Mouse (Mus musculus): Measurements from ENCODE around the gene Nsmce4a. TPM values are rescaled to one million over a fixed set of nuclear protein-coding genes. Genes with fewer than 3 reads are reported as not detected.
"Not testable (repeated sequence)": the region's sequence is repeated elsewhere in the genome, so short reads cannot be mapped to it uniquely, and the experiment has no call there.

Gene Nsmce4a
- polyA plus RNA-seq, 1 experiment from 2014 or later: 89.6 TPM

DNA sequence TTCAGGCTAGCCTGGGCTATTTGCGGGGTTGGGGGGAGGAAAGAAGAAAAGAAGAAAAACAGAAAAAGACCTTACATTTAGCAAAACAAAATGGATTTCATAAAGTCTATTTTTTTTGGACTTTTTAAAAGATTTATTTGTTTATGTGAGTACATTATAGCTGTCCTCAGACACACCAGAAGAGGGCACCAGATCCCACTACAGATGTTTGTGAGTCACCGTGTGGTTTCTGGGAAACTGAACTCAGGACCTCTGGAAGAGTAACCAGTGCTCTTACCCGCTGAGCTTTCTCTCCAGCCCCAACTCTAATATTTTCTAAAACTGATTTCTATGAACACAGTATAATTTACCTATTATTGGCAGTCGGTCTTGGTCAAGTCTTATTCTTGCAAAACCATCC, 37.7 kb downstream of the Nsmce4a start:
- no peaks in the 10 kb centered on the region for H3K9me3 ChIP-seq (ENCODE audit: control insufficient read depth, low read length)
- no peak for ATAC-seq (ENCODE audit: low read depth)
- H3K4me2 ChIP-seq (ENCODE audit: low read depth, low read length): no peak overlapping the region
- H3K9ac ChIP-seq (replicated peaks; ENCODE audit: low read depth, low read length): no peak overlapping the region
- peaks cover 30% of the 10 kb centered on the region for H3K36me3 ChIP-seq (ENCODE audit: control insufficient read depth, insufficient read depth, low read length)
- 89% methylated on average over 4 of the region's 4 CpGs for WGBS
- no peaks in the 10 kb centered on the region for H3K27me3 ChIP-seq (ENCODE audit: control insufficient read depth, insufficient read depth, low read length)
- H3K4me1 ChIP-seq (ENCODE audit: control insufficient read depth, insufficient read depth, low read length): no peaks in the 10 kb centered on the region
- no peak overlapping the region for H3K27ac ChIP-seq (ENCODE audit: low read depth, low read length)
- H3K4me3 ChIP-seq (ENCODE audit: low read depth, low read length): no peak overlapping the region

GRCm38 (mm10) chr7:130533316-130534260, 39.3 kb downstream of the Nsmce4a start:
- no peaks in the 10 kb centered on the region for H3K27me3 ChIP-seq (ENCODE audit: control insufficient read depth, insufficient read depth, low read length)
- peaks cover 20% of the 10 kb centered on the region for H3K36me3 ChIP-seq (ENCODE audit: control insufficient read depth, insufficient read depth, low read length)
- H3K4me2 ChIP-seq (ENCODE audit: low read depth, low read length): no peak overlapping the region
- H3K9ac ChIP-seq (replicated peaks; ENCODE audit: low read depth, low read length): no peak overlapping the region
- H3K27ac ChIP-seq (ENCODE audit: low read depth, low read length): no peak overlapping the region
- no peaks in the 10 kb centered on the region for H3K9me3 ChIP-seq (ENCODE audit: control insufficient read depth, low read length)
- H3K4me3 ChIP-seq (ENCODE audit: low read depth, low read length): no peak overlapping the region
- peak; percentile 54 for ATAC-seq (ENCODE audit: low read depth)
- WGBS: 50% methylated on average over 24 of the region's 25 CpGs
- H3K4me1 ChIP-seq (ENCODE audit: control insufficient read depth, insufficient read depth, low read length): no peaks in the 10 kb centered on the region

- ATAC-seq (ENCODE audit: low read depth); H3K4me1 ChIP-seq (ENCODE audit: control insufficient read depth, insufficient read depth, low read length); H3K9ac ChIP-seq (replicated peaks; ENCODE audit: low read depth, low read length); H3K27me3 ChIP-seq (ENCODE audit: control insufficient read depth, insufficient read depth, low read length); H3K4me3 ChIP-seq (ENCODE audit: low read depth, low read length); H3K36me3 ChIP-seq (ENCODE audit: control insufficient read depth, insufficient read depth, low read length); H3K9me3 ChIP-seq (ENCODE audit: control insufficient read depth, low read length); H3K4me2 ChIP-seq (ENCODE audit: low read depth, low read length); H3K27ac ChIP-seq (ENCODE audit: low read depth, low read length): not testable (repeated sequence)
- WGBS: 96% methylated on average over 14 of the region's 15 CpGs
Observed at GRCm38 (mm10) chr7:130531138-130531537, 41.8 kb downstream of the Nsmce4a start.

GRCm38 (mm10) chr7:130527306-130527705, 45.6 kb downstream of the Nsmce4a start:
- 87% methylated on average over 9 of the region's 9 CpGs for WGBS
- Histone ChIP-seq H3K9me3 (ENCODE audit: control insufficient read depth, low read length) (no peaks in the 10 kb centered on the region), H3K4me2 (ENCODE audit: low read depth, low read length) (no peak overlapping the region), H3K9ac (replicated peaks; ENCODE audit: low read depth, low read length) (no peak overlapping the region), H3K27me3 (ENCODE audit: control insufficient read depth, insufficient read depth, low read length) (no peaks in the 10 kb centered on the region), H3K4me3 (ENCODE audit: low read depth, low read length) (no peak overlapping the region), H3K36me3 (ENCODE audit: control insufficient read depth, insufficient read depth, low read length) (peaks cover 6% of the 10 kb centered on the region; the same call in 1 of the 2 replicates), H3K27ac (ENCODE audit: low read depth, low read length) (no peak overlapping the region), H3K4me1 (ENCODE audit: control insufficient read depth, insufficient read depth, low read length) (no peaks in the 10 kb centered on the region)
- ATAC-seq (ENCODE audit: low read depth): no peak

- H3K9ac ChIP-seq (replicated peaks; ENCODE audit: low read depth, low read length): no peak overlapping the region
- no peak overlapping the region for H3K4me3 ChIP-seq (ENCODE audit: low read depth, low read length)
- H3K9me3 ChIP-seq (ENCODE audit: control insufficient read depth, low read length): no peaks in the 10 kb centered on the region
- ATAC-seq (ENCODE audit: low read depth): no peak
- no peak overlapping the region for H3K27ac ChIP-seq (ENCODE audit: low read depth, low read length)
- H3K36me3 ChIP-seq (ENCODE audit: control insufficient read depth, insufficient read depth, low read length): no peaks in the 10 kb centered on the region
- no peaks in the 10 kb centered on the region for H3K27me3 ChIP-seq (ENCODE audit: control insufficient read depth, insufficient read depth, low read length)
- peaks cover 3% of the 10 kb centered on the region; the same call in 1 of the 2 replicates for H3K4me1 ChIP-seq (ENCODE audit: control insufficient read depth, insufficient read depth, low read length)
- H3K4me2 ChIP-seq (ENCODE audit: low read depth, low read length): no peak overlapping the region
- 92% methylated on average over 8 of the region's 8 CpGs for WGBS
Observed at GRCm38 (mm10) chr7:130523451-130523850, 49.5 kb downstream of the Nsmce4a start.

- Histone ChIP-seq H3K9ac (replicated peaks; ENCODE audit: low read depth, low read length) (no peak overlapping the region), H3K4me2 (ENCODE audit: low read depth, low read length) (no peak overlapping the region), H3K4me1 (ENCODE audit: control insufficient read depth, insufficient read depth, low read length) (peaks cover 17% of the 10 kb centered on the region; the same call in 1 of the 2 replicates), H3K36me3 (ENCODE audit: control insufficient read depth, insufficient read depth, low read length) (no peaks in the 10 kb centered on the region), H3K27ac (ENCODE audit: low read depth, low read length) (no peak overlapping the region), H3K4me3 (ENCODE audit: low read depth, low read length) (no peak overlapping the region), H3K9me3 (ENCODE audit: control insufficient read depth, low read length) (no peaks in the 10 kb centered on the region), H3K27me3 (ENCODE audit: control insufficient read depth, insufficient read depth, low read length) (no peaks in the 10 kb centered on the region)
- no peak for ATAC-seq (ENCODE audit: low read depth)
- 90% methylated on average over 14 of the region's 14 CpGs for WGBS
Observed at GRCm38 (mm10) chr7:130520812-130521422, 52.0 kb downstream of the Nsmce4a start.

- Histone ChIP-seq H3K27me3 (ENCODE audit: control insufficient read depth, insufficient read depth, low read length) (no peaks in the 10 kb centered on the region), H3K36me3 (ENCODE audit: control insufficient read depth, insufficient read depth, low read length) (no peaks in the 10 kb centered on the region), H3K4me1 (ENCODE audit: control insufficient read depth, insufficient read depth, low read length) (peaks cover 18% of the 10 kb centered on the region; the same call in 1 of the 2 replicates), H3K4me3 (ENCODE audit: low read depth, low read length) (peak within 1 kb of the TSS; percentile 87), H3K27ac (ENCODE audit: low read depth, low read length) (peak within 1 kb of the TSS; percentile 95), H3K4me2 (ENCODE audit: low read depth, low read length) (peak within 1 kb of the TSS; percentile 79), H3K9ac (replicated peaks; ENCODE audit: low read depth, low read length) (peak within 1 kb of the TSS; percentile 86), H3K9me3 (ENCODE audit: control insufficient read depth, low read length) (no peaks in the 10 kb centered on the region)
- ATAC-seq (ENCODE audit: low read depth): no peak
- 21% methylated on average over 20 of the region's 20 CpGs for WGBS
Observed at GRCm38 (mm10) chr7:130520049-130520425, 52.9 kb downstream of the Nsmce4a start, which contains the start of gene Ate1. TSS of gene Ate1 (minus strand) at chr7:130520369.

DNA sequence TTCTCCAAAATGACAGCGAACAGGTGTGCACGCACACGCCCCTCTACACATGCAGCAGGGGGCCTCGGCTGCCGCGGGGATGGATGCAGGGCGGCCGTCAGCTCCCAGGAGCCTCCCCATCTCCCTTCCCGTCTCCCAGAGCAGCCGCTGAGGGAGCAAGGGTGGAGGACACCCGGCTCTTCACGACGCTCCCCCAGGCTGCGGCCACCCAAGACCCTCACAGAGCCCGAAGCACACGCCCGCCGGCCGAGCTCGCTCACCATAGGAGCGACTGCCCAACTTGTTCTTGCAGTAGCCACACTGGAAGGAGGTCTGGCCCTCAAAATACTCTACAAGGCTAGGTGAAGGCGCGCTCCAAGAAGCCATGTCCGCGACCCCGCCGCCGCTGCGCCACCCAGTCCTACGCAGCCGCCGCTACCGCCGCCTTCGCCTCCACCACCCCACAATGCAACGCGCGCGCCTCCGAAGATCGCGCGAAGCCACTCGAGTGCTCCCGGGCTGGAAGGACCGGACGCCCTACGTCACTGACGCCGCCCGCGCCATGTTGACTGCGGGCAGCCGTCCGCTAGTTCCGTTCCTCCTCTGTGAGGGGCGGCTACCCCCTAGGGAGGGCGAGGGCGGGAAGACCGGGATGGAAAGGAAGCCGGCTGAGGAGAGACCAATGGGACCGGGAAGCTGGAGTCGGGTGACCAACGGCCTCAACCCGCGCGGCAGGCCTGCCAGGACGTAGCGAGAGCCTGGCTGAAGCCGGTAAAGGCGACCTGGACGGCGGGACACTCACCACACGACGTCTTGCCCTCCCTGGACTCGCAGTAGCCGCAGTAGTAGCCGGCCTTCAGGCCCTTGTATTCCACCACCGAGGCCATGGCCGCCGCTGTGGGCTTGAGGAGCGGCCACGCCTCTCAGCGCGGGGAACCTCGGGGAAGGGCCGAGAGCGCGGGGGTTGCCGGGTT, 53.5 kb downstream of the Nsmce4a start:
- Histone ChIP-seq H3K9me3 (ENCODE audit: control insufficient read depth, low read length) (no peaks in the 10 kb centered on the region), H3K4me2 (ENCODE audit: low read depth, low read length) (peak overlapping the region; percentile 79), H3K9ac (replicated peaks; ENCODE audit: low read depth, low read length) (peak overlapping the region; percentile 86), H3K4me3 (ENCODE audit: low read depth, low read length) (peak overlapping the region; percentile 87), H3K36me3 (ENCODE audit: control insufficient read depth, insufficient read depth, low read length) (no peaks in the 10 kb centered on the region), H3K27ac (ENCODE audit: low read depth, low read length) (peak overlapping the region; percentile 95), H3K27me3 (ENCODE audit: control insufficient read depth, insufficient read depth, low read length) (no peaks in the 10 kb centered on the region), H3K4me1 (ENCODE audit: control insufficient read depth, insufficient read depth, low read length) (peaks cover 18% of the 10 kb centered on the region; the same call in 1 of the 2 replicates)
- peak; percentile 98 for ATAC-seq (ENCODE audit: low read depth)
- WGBS: under 1% methylated on average over 90 of the region's 90 CpGs
